Mouse (Mus musculus): ENCODE results near the gene Olfr1025-ps1. TPM values are rescaled to one million over a fixed set of nuclear protein-coding genes. Genes with fewer than 3 reads are reported as not detected.

Olfr1025-ps1 gene
- total RNA-seq (2021) (not detected), polyA plus RNA-seq (2012; rRNA removed) (not detected in 2 replicates)
- long read RNA-seq, result 0 reads

DNA sequence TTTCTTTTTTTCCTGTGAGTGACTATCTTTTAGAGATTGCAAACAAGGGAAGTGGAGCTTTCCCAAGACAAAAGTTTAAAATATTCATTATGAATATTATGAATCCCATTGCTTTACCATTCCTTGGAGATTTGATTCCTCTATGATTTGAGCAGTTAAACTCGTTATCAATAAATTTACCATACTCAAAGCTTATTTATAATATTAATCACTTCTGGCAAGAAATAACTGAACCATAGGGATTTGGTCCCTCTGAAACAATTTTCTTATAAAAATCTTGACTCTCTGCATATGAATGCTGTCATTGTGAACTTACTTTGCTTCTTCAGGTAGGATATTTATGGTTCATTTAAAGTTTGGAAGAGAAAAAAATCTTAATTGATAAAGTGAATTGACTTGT, at the start of gene Olfr1025-ps1:
Gene Olfr1025-ps1 (plus strand): TSS at position 301 of the 400 bp plus-strand sequence.
- no peak for DNase-seq

DNA sequence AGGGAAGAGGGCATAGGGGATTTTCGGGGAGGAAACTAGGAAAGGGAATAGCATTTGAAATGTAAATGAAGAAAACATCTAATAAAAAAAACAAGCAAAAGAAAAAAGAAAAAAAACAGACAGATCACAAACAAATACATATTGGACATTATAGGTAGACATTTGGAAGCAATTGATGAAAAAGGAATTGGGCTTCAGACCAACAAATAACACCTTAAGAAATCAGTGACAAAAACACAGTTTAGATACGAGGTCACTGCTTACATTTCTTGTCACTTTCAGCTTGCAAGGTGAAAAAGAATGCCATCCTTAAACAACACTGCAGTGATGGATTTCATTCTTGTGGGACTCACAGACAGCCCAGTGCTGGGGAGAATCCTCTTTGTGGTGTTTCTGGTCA, 46.7 kb upstream of the Olfr1025-ps1 start, which contains the start of gene Olfr1022:
Gene Olfr1022 (plus strand): TSS at position 301 of the 400 bp plus-strand sequence.
- no peak for DNase-seq

DNA sequence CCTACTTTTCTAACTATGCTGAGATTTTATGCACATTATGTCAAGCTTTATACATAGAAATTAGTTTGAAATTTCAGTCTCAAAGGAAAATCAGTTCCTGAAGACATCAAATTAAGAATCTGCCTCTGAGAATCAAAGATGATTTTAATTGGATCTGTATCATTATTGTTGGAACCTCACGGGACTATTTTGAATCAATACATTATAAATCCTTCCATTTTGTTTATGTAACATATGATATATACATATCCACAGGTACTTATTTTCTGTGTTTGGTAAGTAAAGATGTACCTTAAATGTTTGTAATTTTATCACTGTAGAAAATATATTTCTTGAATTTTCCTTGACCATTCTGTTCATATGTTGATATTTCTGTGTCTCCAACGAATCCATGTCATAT, 29.7 kb upstream of the Olfr1025-ps1 start, which contains the start of gene Olfr1023:
Gene Olfr1023 (plus strand): TSS at position 301 of the 400 bp plus-strand sequence.
- DNase-seq, result no peak

DNA sequence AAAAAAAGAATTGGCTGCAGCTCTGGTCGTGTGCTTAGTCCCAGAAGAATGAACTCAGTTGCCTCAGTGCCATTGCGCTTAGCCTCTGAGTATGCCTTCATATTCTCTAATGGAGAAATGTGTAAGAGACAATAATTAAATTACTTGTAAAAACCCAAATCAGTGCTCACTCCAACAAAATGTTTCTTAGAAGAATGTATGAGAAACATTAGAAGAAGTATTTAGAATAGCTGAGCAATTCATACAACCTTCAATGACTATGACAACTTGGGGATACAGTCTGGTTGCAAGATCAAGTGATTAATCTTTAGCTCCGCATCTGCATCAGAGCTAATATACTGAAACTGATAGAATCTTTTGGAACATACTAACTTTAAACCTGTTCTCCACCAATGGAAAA, 10.0 kb upstream of the Olfr1025-ps1 start, which contains the start of gene Olfr1024:
Gene Olfr1024 (minus strand): TSS at position 101 of the 400 bp plus-strand sequence.
- DNase-seq, result no peak

DNA sequence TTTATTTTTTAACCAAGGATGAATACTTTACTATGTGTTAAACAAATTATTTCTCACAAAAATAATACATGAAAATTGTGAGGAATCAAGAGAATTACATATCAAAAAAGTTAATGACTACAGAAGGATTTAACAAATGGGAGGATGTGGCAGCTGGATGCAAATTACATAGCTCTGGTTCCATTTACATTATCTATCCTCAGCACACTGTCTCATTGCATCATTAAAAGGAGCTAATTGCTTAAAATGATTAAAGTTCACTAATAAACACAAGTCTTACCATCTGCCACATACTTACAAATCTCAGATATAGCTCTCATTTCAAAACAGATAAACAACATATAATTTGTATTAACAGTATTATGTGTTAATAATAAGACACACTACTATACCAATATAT, 1.8 kb upstream of the Olfr1025-ps1 start:
- no peak for DNase-seq

DNA sequence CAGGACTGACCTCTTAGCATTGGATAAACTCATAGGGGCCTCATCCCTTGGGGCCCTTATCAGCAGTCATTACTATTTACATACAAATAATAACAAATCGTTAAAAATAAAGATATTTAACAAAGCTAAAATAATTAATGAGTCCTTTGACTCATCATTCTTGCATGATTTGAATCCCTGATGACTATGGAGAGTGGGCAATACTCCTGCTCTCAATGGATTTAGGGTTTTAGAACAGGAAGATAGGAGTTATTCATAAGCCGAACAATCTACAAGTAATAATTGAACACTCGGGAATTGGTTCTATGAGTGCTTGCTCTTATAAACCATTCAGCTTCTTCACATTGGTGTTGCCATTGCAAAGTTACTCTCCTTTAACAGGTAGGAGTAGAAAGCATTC, 6.3 kb downstream of the Olfr1025-ps1 start, which contains the start of gene Olfr1026:
Gene Olfr1026 (plus strand): TSS at position 301 of the 400 bp plus-strand sequence.
- no peak for DNase-seq

DNA sequence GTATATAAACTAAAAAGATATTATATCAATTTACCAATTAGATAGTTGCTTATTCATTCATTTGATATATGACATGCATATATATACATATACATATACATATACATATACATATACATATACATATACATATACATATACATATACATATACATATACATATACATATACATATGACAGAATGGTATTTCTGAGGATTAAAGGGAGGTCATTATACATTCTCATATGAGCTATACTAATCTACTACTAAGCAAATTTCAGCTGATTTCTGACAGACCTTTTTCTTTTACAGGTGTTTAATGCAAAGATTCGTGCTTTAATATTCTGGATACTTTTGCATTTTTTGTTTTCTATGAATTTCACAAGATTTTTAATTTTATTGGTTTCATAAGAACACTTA, 35.1 kb downstream of the Olfr1025-ps1 start, which contains the start of gene Olfr1028:
Gene Olfr1028 (plus strand): TSS at position 301 of the 400 bp plus-strand sequence.
- DNase-seq, result no peak

Other genes with a start within 250 kb of the Olfr1025-ps1 start
- gene Olfr1006, start 236.4 kb upstream of the Olfr1025-ps1 start, total RNA-seq (2021), result not detected
- gene Olfr1006, start 236.4 kb upstream of the Olfr1025-ps1 start, polyA plus RNA-seq (2012; rRNA removed), result not detected in 2 replicates
- gene Olfr1008, start 225.8 kb upstream of the Olfr1025-ps1 start, total RNA-seq (2021), result not detected
- not detected in 2 replicates for gene Olfr1008, start 225.8 kb upstream of the Olfr1025-ps1 start, polyA plus RNA-seq (2012; rRNA removed)
- under 1 TPM in 1 of 2 experiments, not detected in 1; 0.07 TPM for gene Olfr1009, start 199.8 kb upstream of the Olfr1025-ps1 start, total RNA-seq (2021)
- gene Olfr1009, start 199.8 kb upstream of the Olfr1025-ps1 start, polyA plus RNA-seq (2012; rRNA removed), result not detected in 2 replicates
- not detected for gene Olfr1012, start 152.4 kb upstream of the Olfr1025-ps1 start, total RNA-seq (2021)
- gene Olfr1012, start 152.4 kb upstream of the Olfr1025-ps1 start, polyA plus RNA-seq (2012; rRNA removed), result not detected in 2 replicates
- gene Olfr1013, start 148.1 kb upstream of the Olfr1025-ps1 start, total RNA-seq (2021), result under 1 TPM in 1 of 2 experiments, not detected in 1; 0.21 TPM
- gene Olfr1013, start 148.1 kb upstream of the Olfr1025-ps1 start, polyA plus RNA-seq (2012; rRNA removed), result not detected in 2 replicates
- not detected for gene Olfr1014, start 142.5 kb upstream of the Olfr1025-ps1 start, total RNA-seq (2021)
- gene Olfr1014, start 142.5 kb upstream of the Olfr1025-ps1 start, polyA plus RNA-seq (2012; rRNA removed), result not detected in 2 replicates
- gene Olfr1015, start 133.2 kb upstream of the Olfr1025-ps1 start, total RNA-seq (2021), result not detected
- not detected in 2 replicates for gene Olfr1015, start 133.2 kb upstream of the Olfr1025-ps1 start, polyA plus RNA-seq (2012; rRNA removed)
- not detected for gene Olfr1016, start 112.6 kb upstream of the Olfr1025-ps1 start, total RNA-seq (2021)
- gene Olfr1016, start 112.6 kb upstream of the Olfr1025-ps1 start, polyA plus RNA-seq (2012; rRNA removed), result not detected in 2 replicates
- gene Olfr1018, start 96.7 kb upstream of the Olfr1025-ps1 start, total RNA-seq (2021), result not detected
- gene Olfr1018, start 96.7 kb upstream of the Olfr1025-ps1 start, polyA plus RNA-seq (2012; rRNA removed), result not detected in 2 replicates
- gene Olfr1019, start 69.7 kb upstream of the Olfr1025-ps1 start, total RNA-seq (2021), result not detected
- not detected in 2 replicates for gene Olfr1019, start 69.7 kb upstream of the Olfr1025-ps1 start, polyA plus RNA-seq (2012; rRNA removed)
- not detected for gene Olfr1020, start 68.2 kb upstream of the Olfr1025-ps1 start, total RNA-seq (2021)
- gene Olfr1020, start 68.2 kb upstream of the Olfr1025-ps1 start, polyA plus RNA-seq (2012; rRNA removed), result not detected in 2 replicates
- gene Olfr1022, start 46.6 kb upstream of the Olfr1025-ps1 start, total RNA-seq (2021), result not detected
- gene Olfr1022, start 46.6 kb upstream of the Olfr1025-ps1 start, polyA plus RNA-seq (2012; rRNA removed), result not detected in 2 replicates
- gene Olfr1023, start 29.6 kb upstream of the Olfr1025-ps1 start, total RNA-seq (2021), result not detected
- gene Olfr1023, start 29.6 kb upstream of the Olfr1025-ps1 start, polyA plus RNA-seq (2012; rRNA removed), result not detected in 2 replicates
- gene Olfr1024, start 10.1 kb upstream of the Olfr1025-ps1 start, total RNA-seq (2021), result not detected
- gene Olfr1024, start 10.1 kb upstream of the Olfr1025-ps1 start, polyA plus RNA-seq (2012; rRNA removed), result not detected in 2 replicates
- not detected for gene Olfr1026, start 6.4 kb downstream of the Olfr1025-ps1 start, total RNA-seq (2021)
- not detected in 2 replicates for gene Olfr1026, start 6.4 kb downstream of the Olfr1025-ps1 start, polyA plus RNA-seq (2012; rRNA removed)
- not detected for gene Olfr1028, start 35.2 kb downstream of the Olfr1025-ps1 start, total RNA-seq (2021)
- gene Olfr1028, start 35.2 kb downstream of the Olfr1025-ps1 start, polyA plus RNA-seq (2012; rRNA removed), result not detected in 2 replicates
- not detected for gene Olfr1029, start 58.7 kb downstream of the Olfr1025-ps1 start, total RNA-seq (2021)
- gene Olfr1029, start 58.7 kb downstream of the Olfr1025-ps1 start, polyA plus RNA-seq (2012; rRNA removed), result 0.09 TPM in 1 of 2 replicates, not detected in the other
- under 1 TPM in 1 of 2 experiments, not detected in 1; 0.09 TPM for gene Olfr1030, start 64.1 kb downstream of the Olfr1025-ps1 start, total RNA-seq (2021)
- not detected in 2 replicates for gene Olfr1030, start 64.1 kb downstream of the Olfr1025-ps1 start, polyA plus RNA-seq (2012; rRNA removed)
- gene Olfr1031, start 75.1 kb downstream of the Olfr1025-ps1 start, total RNA-seq (2021), result not detected
- gene Olfr1031, start 75.1 kb downstream of the Olfr1025-ps1 start, polyA plus RNA-seq (2012; rRNA removed), result not detected in 2 replicates
- gene Olfr1032, start 90.3 kb downstream of the Olfr1025-ps1 start, total RNA-seq (2021), result not detected
- gene Olfr1032, start 90.3 kb downstream of the Olfr1025-ps1 start, polyA plus RNA-seq (2012; rRNA removed), result not detected in 2 replicates
- gene Olfr1033, start 105.4 kb downstream of the Olfr1025-ps1 start, total RNA-seq (2021), result 1 to 10 TPM; 3.4 to 4.4 TPM
- gene Olfr1033, start 105.4 kb downstream of the Olfr1025-ps1 start, polyA plus RNA-seq (2012; rRNA removed), result 0.19 and 0.42 TPM in 2 replicates
- gene Olfr1034, start 130.7 kb downstream of the Olfr1025-ps1 start, total RNA-seq (2021), result under 1 TPM; 0.10 to 0.52 TPM
- 0.07 TPM in 2 replicates for gene Olfr1034, start 130.7 kb downstream of the Olfr1025-ps1 start, polyA plus RNA-seq (2012; rRNA removed)
- gene Olfr1036, start 158.8 kb downstream of the Olfr1025-ps1 start, total RNA-seq (2021), result not detected
- gene Olfr1036, start 158.8 kb downstream of the Olfr1025-ps1 start, polyA plus RNA-seq (2012; rRNA removed), result not detected in 2 replicates
- gene Olfr1037, start 172.2 kb downstream of the Olfr1025-ps1 start, total RNA-seq (2021), result not detected
- gene Olfr1037, start 172.2 kb downstream of the Olfr1025-ps1 start, polyA plus RNA-seq (2012; rRNA removed), result not detected in 2 replicates
- not detected for gene Olfr1039, start 220.7 kb downstream of the Olfr1025-ps1 start, total RNA-seq (2021)
- not detected in 2 replicates for gene Olfr1039, start 220.7 kb downstream of the Olfr1025-ps1 start, polyA plus RNA-seq (2012; rRNA removed)
- gene Olfr1040, start 231.5 kb downstream of the Olfr1025-ps1 start, total RNA-seq (2021), result not detected
- not detected in 2 replicates for gene Olfr1040, start 231.5 kb downstream of the Olfr1025-ps1 start, polyA plus RNA-seq (2012; rRNA removed)
- gene Olfr1042, start 246.6 kb downstream of the Olfr1025-ps1 start, total RNA-seq (2021), result not detected
- gene Olfr1042, start 246.6 kb downstream of the Olfr1025-ps1 start, polyA plus RNA-seq (2012; rRNA removed), result not detected in 2 replicates

Data from adrenal gland, adult 2 months (tissue).